Mouse (Mus musculus) bone marrow macrophage, adult 2 months (primary cell): ENCODE results near the gene Glipr2.

ENCODE experiments used
- CTCF ChIP-seq: IDR thresholded peaks from 2 replicates; pipeline ENCODE4 v1.5.1; 2012; ENCODE audit warnings: low read depth, mild to moderate bottlenecking, low read length, moderate library complexity
- POLR2A ChIP-seq: IDR thresholded peaks from 2 replicates; pipeline ENCODE4 v1.6.1; 2012; ENCODE audit warnings: mild to moderate bottlenecking, low read depth, low read length, borderline replicate concordance

DNA sequence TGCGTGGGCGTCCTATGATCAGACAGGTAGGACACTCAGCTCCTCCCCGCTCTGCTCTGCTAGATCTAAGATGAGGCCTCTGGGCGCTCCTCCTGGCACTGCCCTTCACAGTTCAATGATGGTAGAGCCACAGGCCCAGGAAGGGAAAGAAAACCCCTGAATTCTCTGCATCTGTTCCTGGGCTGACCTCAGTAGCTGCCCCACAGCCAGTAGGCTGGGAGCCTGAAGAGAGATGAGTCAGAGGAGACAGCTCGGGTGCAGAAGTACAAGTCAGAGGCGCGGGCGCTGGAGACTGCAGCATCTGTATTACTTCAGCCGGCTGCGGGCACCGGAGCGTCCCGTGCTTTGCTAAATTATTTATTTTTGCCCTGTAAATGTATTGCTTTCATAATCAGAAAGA lies 11.4 kb downstream of the Glipr2 start:
- no peak for TF ChIP-seq POLR2A
- no peak for TF ChIP-seq CTCF
